Mouse (Mus musculus): Measurements from ENCODE around the gene Cracr2b. TPM values are rescaled to one million over a fixed set of nuclear protein-coding genes. Genes with fewer than 3 reads are reported as not detected.

Cracr2b gene
- total and polyA plus RNA-seq, 3 experiments = 10.3 to 42.0 (median 12.4) TPM

DNA sequence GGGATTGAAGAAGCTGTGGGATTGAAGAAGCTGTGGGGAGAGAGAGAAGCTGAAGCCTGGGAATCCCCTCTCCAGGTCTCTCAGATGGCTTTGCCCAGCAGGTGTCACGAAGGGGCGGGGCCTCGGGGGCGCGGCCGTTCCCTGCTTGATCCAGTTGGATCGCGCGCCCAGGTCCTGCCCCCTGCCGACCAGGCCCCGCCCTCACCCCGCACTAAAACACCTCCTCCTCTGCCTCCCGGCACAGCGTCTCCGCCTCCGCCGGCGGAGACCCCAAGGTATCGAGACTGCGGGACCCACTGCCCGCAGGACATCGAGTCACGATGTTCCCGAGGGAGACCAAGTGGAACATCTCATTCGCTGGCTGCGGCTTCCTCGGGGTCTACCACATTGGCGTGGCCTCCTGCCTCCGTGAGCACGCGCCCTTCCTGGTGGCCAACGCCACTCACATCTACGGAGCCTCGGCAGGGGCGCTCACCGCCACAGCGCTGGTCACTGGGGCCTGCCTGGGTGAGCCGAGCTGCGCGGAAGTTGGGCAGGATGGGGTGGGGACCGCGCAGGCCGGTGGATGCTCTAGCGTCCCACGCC, 5.8 kb upstream of the Cracr2b start, which contains the start of gene Pnpla2:
TSS of gene Pnpla2 (plus strand) at position 232 of the 585 bp plus-strand sequence.
- DNase-seq = peak; percentile 98

DNA sequence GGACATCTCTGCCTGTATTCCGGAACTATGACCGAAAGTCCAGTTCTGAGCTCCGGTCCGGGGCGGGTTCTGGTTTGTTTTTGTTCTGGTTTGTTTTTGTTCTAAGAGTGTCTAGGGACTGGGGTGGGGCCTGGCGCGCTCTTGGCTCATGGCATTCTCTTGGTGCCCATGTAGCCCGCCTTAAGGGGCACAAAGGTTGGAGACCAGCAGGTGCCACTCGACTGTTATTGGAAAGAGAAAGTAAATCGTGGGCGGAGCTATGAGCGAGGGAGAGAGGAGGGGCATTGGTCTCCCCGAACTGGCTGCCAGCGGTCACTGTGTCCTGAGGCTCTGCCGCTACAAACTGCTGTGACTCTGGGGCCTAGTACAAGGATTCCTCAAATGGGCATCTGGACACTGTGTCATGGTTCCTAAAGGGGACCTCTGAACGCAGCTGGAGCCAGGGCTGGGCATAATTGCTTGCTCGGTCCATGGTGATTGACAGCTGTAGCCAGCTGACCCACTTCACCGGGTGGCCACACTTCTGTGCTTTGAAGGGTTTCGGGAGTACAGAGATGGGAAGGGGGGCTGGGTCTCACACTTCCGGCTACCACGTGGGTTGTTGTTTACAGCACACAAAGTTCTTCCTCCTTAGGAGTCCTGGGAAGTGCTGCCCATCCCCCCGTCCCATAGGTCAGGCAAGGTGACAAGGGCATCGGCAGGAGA, 5.1 kb upstream of the Cracr2b start:
- peak; percentile 89 for DNase-seq

DNA sequence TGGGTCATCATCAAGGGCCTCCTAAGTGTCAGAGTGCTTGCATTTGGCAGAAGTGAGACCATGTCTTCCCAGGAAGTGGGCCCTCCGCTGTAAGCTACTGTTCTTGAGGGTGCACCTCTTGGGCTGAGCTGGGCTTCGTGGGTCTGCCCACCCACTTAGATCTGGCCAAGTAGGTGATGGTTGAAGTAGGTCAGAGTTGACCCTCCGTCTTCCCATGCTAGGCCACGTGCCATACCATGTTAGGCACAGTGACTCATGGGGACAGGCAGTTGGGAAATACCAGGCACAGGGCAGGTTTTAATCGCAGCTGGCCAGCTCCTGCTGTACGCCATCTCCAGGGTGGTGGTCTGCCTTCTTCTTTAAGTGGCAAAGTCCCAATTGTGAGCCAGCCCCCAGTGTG, 4.2 kb upstream of the Cracr2b start:
- peak; percentile 87 for DNase-seq

DNA sequence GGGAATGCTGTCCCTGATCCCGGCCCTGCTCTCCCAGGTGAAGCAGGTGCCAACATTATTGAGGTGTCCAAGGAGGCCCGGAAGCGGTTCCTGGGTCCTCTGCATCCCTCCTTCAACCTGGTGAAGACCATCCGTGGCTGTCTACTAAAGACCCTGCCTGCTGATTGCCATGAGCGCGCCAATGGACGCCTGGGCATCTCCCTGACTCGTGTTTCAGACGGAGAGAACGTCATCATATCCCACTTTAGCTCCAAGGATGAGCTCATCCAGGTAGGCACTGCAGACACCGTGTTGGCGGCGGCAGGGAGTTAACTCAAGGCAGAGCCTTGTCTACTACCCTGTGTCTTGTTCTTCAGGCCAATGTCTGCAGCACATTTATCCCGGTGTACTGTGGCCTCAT, 3.7 kb upstream of the Cracr2b start:
- no peak for DNase-seq

DNA sequence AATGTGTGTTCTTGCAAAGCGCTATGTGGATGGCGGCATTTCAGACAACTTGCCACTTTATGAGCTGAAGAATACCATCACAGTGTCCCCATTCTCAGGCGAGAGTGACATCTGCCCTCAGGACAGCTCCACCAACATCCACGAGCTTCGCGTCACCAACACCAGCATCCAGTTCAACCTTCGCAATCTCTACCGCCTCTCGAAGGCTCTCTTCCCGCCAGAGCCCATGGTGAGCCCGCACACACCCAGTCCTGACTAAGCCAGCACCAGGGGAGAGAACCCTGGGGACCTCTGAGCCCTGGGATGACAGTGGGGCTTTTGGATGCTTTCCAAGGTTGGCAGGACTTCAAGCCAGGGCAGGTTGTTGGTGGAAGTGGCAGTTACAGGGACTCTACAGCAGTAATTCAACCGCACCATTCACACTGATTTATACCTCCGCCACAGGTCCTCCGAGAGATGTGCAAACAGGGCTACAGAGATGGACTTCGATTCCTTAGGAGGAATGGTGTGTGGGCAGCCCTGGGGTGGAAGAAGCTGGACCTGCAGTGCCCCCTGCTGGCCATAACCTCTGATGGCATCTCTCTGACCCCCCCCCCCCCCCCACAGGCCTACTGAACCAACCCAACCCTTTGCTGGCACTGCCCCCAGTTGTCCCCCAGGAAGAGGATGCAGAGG, 2.8 kb upstream of the Cracr2b start:
- DNase-seq = peak; percentile 71

DNA sequence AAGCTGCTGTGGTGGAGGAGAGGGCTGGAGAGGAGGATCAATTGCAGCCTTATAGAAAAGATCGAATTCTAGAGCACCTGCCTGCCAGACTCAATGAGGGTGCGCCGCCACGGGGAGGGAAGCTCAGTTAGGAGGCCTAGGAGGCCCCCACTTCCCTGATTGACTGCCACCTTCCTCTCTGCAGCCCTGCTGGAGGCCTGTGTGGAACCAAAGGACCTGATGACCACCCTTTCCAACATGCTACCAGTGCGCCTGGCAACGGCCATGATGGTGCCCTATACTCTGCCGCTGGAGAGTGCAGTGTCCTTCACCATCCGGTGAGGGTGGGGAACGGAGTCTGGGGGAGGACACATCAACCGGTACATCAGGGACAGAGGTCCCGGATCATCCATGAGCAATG, 2.2 kb upstream of the Cracr2b start:
- no peak for DNase-seq

DNA sequence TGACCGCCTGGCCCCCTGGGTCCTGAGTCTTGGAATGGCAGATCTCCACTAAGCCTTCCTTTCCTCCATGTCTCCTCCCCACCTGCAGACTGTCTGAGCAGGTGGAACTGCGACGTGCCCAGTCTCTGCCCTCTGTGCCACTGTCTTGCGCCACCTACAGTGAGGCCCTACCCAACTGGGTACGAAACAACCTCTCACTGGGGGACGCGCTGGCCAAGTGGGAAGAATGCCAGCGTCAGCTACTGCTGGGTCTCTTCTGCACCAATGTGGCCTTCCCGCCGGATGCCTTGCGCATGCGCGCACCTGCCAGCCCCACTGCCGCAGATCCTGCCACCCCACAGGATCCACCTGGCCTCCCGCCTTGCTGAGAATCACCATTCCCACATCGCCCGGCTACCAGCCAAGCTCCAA, 1.6 kb upstream of the Cracr2b start:
- DNase-seq = peak; percentile 31

DNA sequence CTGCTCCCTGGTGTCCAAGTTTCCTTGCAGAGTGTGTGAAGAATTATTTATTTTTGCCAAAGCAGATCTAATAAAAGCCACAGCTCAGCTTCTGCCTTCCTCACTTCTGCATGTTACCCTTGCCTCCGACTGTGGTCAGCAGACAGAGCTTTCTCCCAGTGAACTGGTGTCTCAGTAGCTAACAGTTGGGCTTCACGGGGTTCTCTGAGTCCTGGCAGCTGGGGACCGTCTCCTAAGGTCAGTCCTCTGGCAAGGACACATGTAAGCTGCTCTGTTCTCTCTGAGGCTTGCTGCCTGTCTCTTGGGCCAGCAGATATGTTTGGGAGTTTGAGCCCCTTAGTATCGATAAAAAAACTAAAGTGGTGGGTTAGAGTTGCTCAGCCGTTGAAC, 898 bp upstream of the Cracr2b start:
- DNase-seq = peak; percentile 2

DNA sequence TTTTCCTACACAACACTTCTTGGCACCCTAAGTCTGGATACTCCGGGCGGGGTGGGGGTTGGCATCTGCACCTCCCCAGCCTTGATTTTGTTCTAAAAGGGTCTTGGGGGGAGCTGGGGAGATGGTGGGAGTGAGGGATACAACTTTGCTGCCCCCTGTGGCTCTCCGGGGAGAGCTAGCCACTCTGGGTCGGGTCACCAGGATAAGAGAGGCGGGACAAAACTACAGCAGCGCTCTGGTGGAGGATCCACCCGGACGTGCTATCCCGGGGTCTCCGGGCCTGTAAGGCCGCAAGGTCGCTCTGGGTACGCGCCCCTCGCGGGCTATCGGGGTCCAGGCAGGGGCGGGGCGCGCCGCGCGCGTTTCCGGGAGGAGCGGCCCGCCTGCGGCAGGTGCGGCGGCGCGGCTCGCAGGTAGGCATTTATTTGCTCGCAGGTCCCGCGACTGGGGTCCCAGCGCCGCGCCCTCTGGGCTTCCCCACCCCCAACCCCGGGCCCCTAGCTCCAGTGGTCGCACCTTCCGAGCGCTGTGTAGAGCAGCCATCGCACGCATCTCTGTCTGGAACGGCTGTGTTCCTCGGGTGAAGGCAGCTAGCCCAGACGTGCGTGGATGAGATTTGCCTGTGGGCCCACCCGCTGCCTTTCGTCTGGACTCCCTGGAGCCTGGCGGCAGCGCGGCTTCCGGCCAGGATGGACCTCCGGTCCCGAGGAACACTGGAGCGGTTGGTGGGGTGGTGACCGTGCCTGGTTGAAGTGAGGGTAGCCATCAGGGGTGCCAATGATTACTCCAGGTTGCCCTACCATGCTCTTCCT, 833 bp downstream of the Cracr2b start:
- peak; percentile 44 for DNase-seq

DNA sequence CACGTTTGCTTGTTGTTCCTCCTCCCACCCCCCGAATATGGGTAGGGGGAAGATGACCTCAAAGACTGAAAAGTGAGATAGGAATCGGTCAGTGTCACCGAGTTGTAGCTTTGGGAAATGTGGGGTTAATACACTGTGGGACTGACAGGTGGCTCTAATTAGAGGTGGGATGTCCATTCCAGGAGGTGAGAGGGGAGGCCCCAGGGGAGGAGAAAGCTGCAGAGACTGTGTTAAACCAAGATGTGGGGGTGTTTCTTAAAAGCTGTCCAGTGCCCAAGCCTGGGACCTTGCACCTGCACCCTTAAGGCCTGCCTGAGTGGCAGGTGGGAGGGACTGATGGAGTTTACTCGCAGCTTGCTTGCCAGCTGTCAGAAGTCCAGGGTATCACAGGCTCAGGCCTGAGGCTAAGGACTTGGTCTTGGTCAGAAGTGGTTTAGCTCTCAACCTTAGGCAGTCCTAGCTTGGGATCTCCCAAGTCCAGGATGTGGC, 1.5 kb downstream of the Cracr2b start:
- peak; percentile 41 for DNase-seq

DNA sequence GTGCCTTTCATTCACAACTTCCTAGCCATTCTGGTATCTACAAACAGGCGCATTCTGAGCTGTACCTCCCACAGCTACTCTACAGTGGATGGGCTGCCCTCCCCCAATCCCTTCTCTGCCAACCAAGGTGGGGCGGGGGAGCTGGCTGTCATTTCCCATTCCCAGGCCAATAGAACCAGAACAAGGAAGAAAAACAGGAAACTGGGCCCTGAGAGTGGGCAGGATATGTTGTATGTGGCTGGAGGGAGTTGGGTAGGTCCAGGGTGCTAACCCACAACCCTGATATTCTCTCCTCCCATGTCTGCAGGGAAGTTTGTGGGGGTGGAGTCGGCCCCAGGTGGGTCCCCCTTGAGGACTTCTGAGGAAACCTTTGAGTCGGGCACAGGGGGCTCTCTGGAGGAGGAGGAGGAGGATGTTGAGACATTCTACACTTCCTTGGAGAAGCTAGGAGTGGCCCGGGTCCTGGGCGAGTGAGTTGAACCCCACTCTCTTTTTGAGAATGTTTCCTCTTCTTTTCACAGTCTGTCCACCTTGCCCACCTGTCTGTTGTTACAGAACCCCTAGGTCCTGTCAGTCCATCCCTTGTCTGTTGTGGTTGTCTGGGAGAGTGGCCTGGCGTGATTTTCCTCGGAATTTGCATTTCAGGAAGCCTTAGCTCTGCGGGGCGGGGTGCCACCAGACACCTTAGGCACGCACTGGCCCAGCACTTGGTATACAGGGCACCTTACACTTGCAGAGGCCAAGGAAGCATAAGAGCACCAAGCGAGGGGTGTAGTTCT, 3.1 kb downstream of the Cracr2b start:
- peak; percentile 80 for DNase-seq

DNA sequence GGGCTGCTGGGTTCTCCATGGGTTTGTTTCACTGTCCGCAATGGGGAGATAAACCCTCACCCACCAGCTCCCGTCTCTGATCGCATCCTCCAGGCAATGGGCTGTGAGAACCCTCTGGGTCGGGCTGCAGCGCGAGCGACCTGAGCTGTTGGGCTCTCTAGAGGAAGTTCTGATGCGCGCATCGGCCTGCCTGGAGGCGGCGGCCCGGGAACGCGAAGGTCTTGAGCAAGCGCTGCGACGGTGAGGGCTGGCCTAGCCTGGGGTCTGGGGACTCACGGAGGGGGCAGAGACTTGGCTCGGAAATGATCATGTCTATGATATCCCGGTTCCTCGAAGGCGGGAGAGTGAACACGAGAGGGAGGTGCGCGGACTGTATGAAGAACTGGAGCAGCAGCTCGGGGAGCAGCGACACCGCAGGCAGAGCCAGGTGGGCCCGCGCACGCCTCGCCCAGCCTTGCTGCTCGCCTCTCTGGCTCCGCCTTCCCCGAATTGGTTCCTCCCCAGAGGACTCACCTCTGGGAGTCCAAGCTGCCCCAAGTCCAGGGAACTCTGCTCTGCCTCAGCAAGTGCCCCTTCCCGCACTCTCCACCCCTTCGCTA, 3.8 kb downstream of the Cracr2b start:
- DNase-seq = peak; percentile 26

DNA sequence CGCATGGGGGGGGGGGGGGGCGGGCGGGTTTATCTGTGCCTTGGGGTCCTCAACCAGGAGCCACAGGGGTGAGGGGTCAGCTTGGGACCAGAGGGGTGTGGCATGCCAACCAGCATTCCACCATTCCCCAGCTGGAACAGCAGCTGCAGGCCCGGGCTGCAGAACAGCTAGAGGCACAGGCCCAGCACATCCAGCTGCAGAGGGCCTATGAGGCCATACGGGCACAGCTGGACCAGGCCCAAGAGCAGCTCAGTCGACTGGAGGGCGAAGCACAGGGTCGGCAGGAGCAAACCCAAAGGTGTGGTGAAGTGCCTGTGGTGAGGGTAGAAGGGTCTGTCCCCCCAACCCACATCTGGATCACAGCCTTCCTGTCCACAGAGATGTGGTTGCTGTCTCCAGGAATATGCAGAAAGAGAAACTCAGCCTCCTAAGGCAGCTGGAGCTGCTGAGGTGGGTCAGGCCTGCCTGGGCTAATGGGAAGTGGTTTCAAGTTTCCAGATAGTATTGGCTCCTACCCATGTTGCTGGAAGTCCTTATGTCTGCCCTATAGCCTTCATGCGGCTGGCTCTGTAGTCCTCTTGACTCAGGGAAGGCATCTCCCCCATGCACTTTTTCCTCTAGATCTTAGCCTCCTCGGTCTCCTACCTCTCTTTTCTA, 4.6 kb downstream of the Cracr2b start:
- no peak for DNase-seq

DNA sequence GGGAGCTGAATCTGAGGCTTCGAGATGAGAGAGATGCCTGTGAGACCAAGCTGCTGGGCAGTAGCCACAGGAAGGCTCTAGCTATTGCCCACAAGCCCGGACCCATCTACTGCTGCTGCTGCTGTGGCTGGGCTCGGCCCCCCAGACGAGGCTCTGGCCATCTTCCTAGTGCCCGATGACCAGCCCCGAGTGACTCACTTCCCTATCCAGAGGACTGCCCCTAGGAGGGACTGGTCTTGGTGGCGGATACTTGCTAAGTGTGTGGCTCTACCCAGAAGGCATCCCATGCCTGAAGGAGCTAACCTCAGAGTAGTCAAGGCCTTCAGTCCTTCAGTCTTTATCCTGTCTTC, 5.1 kb downstream of the Cracr2b start:
- DNase-seq = peak; percentile 65

DNA sequence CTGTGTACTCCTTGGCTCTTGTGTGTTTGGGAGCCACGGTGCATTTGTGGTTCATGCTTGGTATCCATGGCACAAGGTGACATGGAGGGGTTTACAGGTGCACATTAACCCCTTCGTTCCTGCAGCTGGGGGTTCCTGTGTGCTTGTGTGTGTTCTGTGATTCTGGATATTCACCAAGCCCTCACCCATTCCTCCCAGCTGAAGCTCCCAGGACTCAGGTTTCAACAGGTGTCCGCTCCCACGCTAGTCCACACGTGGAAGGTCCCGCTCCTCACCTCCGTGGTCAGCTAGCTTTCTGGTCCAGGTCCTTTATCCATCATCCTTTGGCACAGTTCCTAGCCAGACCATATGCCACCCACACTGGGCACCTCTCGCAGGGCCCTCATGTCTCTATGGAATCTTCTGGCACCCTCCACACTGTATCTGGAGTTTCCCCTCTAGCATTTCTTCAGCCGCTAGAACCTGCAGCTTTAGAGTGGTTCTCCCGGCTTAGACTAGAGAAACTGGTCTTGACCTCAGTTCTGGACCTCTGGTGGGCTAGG, 5.8 kb downstream of the Cracr2b start:
- DNase-seq = no peak

DNA sequence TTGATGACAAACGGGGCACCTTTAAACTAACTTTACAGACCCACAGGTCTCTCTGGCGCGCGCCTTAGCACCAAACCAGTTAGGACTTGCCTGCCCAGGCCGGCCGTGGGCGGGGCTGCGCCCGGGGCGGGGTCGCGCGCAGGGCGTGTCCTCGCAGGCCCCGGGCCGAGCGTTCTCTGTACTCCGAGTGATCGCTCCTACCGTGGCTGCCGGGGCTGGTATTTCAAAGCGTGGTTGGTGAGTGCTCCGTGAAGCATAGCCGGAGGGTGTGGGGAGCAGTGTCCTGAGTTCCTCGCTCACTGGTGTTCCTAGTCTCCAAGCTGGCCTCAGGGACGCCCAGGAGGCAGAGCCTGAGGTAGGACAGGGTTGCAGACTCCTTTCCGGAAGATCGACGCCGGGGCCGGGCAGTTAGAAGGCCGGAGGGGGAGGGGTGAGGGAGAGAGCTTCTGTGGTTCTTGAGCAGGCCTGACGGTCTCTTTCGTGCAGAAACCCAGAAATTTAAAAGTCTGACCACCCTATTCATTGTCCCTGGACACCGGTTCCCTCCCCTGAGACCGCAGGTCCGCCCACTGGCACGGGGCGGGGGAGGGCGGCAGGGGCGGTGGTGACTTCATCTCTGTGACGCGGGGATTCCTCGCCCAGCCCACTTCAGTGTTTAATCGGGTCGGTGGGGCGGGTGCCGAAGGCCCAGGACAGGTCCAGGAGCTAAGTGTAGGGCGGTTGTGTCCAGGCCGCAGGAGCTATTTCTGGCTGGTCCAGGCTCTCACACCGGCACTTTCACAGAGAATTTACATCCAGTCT, 6.5 kb downstream of the Cracr2b start, which contains the start of gene Cd151:
TSS of gene Cd151 (plus strand) at position 163 of the 801 bp plus-strand sequence.
- peak; percentile 95 for DNase-seq

DNA sequence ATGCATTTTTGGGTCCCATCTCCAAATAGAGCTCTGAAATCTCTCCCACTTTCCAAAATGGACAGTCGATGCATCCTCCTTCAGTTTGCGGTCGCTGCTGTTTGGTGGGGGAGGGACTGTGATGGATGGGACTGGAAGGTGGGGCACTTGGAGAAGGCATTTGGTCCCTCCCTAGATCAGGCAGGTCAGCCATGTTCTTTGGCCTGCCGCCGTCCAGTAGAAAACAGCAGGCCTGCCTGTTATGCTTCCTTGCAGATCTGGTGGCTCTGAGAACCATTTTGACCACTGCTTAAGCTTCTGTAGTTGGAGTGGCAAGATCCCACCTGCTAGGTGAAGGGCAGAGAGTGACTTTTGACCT, 7.2 kb downstream of the Cracr2b start:
- peak; percentile 67 for DNase-seq

DNA sequence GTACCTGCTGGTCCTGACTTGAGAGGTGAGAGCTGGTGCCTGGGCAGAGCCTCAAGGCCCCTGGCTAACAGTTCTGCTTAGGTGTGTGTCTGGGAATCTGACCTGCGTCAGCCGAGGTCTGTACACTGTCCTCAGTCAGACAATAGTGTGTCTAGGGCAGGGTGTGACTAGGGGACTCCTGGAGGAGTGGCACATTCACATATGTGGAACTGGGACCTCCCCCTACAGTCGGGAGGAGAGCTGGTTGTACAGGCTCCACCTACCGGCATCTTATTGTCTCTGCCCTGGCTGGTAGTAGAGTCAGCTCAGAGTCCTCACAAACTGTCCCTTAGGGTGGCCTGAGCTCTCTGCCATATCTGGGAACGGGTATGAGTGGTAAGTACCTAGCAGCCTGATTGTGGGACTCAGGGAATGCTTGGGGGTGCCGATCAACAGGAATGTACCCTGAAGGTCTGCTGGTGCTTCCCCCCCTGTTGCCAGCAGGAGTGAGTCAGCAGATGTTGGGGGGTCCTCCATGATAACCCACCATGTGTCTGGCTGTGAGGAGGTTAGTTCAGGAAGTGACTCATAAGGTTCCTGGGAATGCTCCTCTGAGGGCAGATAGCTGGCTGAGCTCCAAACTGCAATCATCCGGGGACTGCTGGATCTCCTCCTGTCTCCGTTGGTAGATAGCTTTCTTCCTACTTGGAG, 7.8 kb downstream of the Cracr2b start:
- DNase-seq = peak; percentile 89

DNA sequence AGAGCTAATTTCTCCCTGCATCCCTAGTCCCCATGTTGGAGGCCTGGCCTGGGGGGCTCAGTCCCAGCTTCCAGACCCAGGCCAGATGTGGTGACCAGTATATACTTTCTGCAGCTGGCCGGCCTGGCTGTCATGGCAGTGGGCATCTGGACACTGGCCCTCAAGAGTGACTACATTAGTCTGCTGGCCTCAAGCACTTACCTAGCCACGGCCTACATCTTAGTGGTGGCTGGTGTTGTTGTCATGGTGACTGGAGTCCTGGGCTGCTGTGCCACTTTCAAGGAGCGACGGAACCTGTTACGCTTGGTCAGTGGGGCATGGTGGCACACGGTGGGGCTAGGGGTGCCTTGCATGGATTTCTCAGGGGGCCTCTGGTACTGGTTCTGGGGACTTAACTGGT, 8.5 kb downstream of the Cracr2b start:
- DNase-seq = no peak
